Mouse (Mus musculus) retina, postnatal 7 days (tissue): Measurements from ENCODE around the gene Fuca1.

Experiments used
- DNase-seq: peaks from one replicate; pipeline ENCODE4 v3.0.0-alpha.2; 2012; ENCODE audit warnings: low read depth, low spot score

Gene Fuca1

DNA sequence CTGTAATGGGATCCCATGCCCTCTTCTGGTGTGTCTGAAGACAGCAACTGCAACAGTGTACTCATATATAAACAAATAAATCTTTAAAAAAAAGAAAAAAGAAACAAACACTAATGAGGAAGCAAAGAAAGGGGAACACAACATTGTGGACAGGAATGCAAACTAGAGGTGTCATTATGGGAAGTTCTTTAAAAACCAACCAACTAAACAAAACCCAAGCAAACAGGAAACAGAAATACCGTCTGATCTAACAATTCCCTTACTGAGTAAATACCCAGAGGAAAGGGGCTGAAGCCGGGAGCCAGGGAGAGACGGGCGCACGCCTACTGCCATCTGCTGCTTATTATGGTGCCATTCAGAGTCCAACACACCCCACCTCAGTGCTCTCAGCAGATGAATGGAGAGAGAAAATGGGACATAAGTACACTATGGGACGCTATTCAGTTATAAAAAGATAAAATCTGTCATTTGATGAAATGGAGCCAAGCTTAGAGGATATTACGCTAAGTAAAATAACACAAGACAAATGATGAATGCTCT, 61.1 kb downstream of the Fuca1 start:
- DNase-seq: no peak

DNA sequence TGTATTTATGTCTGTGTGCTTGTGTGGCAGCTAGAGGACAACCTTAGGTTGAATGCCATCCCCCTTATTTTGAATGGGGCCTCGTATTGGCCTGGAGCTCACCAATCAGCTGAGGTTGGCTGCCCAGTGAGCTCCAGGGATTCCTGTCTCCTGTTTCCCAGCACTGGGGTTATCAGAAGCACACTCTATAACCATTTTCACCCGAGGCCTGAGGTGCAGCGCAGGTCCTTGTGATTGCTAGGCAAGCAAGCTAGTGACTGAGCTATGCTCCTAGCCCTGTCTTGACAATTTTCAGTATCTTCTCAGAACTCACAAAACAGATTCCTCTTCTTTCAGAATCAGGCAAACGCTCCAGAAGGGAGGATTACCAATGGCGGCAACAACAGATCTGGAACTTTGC, 64.0 kb downstream of the Fuca1 start:
- no peak for DNase-seq

DNA sequence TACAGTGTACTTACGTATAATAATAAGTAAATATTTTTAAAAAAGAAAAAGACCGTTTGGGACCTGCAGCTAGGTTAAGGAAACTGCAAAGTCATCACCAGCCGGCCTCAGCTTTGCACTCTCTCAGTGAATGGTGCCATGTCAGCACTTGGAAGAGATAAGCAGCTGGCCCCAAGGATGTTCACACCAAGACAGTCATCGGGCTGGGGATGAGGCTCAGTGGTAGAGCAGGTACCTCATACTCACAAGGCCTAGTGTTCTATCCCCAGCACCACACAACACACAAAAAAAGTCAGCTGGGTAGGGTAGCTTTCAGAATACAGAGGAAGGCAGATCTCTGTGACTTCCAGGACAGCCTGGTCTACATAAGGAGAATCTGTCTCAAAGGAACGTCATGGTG, 64.7 kb downstream of the Fuca1 start:
- DNase-seq: no peak

DNA sequence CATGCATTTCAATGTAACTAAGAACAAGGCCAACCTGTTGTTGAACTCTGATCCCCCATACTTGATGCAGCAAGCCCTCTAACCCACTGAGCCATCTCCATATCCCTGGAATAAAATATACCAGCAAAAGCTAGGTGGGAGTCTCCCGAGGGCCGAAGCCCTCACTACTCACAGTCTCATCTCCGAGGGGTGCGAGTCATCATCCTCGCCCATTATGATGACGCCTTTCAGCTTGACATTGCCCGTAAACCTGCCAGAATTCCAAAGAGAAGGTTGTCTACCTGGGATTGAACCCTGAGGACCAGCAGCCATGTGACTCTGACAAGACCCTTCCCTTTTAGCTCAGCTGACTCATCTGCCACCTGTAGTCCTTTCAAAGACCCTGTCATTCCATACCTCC, 65.2 kb downstream of the Fuca1 start:
- DNase-seq: no peak

DNA sequence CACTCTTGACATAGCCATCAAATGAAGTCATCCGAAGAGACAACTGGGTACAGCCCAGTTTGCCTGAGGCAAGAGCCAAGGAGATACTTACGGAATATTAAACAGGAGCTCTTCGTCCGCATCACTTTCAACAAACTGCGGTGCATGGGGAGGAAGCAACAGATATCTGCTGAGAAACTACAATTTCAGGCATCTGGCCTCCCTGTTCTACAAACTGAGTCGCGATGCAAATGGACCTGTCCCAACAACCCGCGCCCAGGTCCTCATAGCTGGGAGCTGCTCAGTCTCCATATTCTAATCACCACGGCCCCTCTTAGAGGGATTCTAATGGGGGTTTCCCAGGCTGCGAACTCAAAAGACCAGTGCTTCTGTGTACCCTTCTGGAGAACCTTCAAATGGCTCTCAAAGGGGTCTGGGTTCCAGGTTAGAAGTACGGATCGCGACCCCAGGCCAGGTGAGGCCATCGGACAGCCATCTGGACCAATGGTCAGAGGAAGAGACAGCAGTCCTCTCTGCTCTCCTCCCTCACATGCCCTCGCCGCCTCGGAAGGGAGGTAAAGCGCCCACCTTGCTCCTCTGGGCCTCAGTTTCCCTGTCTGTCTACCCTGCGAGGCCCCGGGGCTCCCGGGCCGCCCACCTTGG, 65.9 kb downstream of the Fuca1 start:
- no peak for DNase-seq

DNA sequence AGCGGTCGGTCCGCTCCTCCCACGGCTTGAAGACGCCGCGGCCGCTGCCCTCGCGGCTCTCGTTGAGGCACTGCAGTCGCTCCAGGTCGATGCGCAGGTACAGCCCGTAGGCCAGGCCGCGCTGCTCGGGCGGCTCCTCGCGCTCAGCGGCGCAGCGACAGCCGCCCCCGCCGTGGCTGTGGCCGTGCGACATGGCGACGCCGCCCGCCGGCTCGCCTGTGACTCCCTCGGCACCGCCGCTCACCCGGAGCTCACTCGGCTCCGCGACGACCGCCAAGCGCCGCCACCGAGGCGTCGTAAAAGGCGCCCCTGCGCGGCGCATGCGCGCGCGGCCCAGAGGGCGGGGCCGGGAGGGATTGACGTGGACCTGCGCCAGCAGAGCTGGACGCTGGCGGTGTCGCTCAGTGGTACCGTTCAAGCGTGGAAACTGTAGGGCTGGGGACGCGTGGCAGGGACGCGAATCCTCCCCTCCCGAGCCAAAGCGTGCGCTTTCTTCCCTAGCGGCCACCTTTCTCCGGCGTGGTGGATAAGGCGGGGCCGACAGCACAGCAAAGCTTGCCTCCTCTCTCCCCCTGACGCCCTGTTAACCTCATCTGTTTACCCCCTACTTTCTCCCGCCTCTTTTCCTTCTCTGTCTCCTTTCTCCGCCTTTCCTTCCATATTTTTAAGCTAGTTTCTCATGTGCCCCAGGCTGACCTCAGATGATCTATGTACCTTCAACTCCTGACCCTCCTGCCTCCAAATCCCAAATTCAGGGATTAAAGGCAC, 66.6 kb downstream of the Fuca1 start, which contains the start of gene Pithd1:
TSS of gene Pithd1 (minus strand) at position 322 of the 768 bp plus-strand sequence.
- DNase-seq: peak; percentile 90

DNA sequence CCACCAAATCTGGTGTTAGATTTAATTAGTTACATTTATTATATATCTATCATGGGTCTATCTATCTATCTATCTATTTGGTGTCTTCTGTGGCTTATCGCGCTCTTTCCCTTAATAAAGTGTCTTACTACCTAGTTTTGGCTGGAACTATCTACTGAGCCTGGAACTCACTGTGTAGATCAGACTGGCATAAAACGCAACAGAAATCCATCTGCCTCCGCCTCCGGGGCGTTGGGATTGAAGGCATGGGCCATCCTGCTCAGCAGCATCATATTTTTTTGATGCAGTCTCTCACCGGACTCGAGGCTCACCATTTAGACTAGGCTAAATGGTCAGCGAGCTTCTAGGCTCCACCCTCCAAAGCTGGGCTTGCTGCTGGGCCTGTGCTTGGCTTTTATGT, 67.2 kb downstream of the Fuca1 start:
- DNase-seq: no peak
